Mouse (Mus musculus) thymus, postnatal 4 days (tissue): Measurements from ENCODE around the gene Mgmt.

Experiments used
- DNase-seq: peaks from one replicate; pipeline ENCODE4 v3.0.0; 2021

Mgmt gene

DNA sequence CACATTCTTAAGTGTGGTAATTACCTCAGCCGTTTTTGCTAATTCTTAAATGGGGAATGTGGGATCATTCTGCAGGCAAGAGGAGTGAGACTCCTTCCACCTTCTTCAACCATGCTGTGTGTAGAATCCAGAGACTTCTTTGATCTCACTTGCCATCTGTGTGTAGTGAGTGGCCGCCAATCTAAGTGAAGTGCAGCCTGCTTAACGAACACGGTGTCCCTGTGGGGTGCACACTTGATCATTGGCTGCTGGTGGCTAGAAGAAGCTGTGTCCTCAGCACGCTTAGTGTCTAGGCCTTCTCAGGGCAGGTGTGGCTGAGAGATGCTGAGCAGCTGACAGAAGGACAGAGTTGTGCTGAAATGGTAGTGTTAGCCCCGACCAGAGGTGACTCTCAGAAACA is 113.9 kb downstream of the Mgmt start:
- DNase-seq: no peak

DNA sequence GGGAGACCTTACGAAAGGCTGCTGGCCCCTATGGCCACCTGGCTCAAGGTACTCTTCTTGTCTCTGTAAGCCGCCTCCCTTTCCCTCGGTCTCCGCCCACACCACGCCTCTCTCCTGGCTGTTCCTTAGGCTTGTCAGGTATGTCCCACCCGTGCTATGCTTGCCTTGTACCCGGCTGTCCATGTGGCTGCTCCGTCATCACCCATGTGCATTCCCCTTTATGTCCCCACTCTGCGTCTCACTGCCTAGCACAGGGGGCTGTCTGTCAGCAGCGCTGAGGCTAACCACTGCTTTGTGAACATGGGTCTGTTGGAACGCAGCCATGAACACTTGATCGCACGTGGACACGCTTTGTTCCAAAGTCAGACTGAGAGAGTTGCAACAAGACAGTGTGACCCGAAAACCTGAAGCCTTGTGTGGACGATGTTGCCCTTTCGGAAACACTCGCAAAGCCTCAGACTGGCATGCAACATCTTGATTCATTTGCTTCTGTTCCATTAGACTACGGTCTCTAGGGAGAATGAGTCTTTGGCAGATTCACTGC is 115.4 kb downstream of the Mgmt start:
- no peak for DNase-seq

DNA sequence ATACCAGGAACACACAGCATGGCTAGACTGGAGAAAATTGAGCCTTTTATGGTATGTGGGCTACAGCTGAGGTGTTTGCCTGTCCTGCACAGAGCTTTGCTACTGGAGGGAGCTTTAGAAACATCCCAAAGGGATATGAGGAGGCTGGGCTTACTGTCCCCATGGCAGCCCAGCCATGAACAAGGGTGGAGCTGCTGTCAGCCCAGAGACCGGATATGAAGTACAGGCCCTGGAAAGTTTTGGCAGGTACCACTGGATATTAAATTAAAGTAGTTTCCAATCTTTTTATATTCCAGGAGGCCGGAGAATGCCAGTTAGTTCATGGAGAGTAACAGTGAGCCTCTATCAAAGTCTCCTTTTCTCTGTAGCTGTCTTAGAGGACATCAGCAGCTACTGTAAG is 116.0 kb downstream of the Mgmt start:
- no peak for DNase-seq

DNA sequence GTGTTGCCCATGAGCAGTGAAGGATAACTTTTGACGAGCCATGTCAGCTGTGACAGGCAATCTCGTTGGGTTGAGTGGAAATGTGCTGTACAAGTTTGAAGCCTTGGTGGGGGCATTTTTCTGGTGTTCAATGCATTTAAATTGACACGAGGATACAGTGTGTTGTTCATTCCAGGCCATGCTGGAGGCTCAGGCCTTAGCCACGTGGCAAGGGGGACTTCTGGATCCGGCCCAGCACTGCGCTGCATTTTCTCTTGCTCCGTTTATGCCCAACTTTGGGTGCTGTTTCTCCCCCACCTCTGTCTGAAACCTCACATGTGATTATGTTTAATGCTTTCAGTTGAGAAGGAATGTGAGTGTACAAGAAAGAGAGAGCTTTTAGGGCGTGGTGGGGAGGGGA is 118.3 kb downstream of the Mgmt start:
- DNase-seq: no peak

DNA sequence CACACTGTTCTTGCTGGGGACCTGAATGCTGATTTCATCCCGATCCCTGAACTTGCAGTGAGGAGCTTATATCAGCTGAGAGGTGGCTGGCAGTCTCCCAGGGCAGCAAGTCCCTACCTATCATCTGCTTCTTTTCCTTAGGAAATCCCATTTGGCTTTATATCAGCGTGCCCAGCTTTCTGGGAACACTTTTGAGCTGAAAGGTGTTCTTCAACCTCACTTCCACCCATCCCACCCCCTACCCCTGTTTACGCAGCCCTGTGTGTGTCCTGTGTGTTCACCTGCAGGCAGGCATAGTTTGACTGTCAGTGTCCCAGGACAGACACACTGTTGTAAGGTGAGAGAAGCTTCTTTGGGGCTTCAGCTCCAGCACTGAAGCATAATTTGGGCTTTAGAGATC is 119.0 kb downstream of the Mgmt start:
- no peak for DNase-seq

DNA sequence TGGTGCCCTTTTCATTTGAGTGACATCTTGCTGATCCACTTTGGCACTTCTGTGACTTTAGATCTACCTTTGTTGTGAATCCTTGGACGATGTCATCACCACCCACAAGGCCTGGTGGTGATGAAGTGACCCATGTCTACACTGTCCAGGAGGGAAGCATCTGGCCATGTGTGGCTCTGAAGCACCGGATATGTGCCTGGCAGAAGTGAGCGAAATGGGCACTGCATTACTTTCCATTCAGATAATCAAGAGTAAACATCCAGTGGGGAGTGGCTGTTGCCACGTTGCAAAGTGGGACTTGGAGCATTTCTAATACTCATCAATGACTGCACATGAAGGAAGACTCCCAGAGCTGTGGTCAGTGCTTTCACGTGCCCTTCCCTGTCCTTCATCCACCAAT is 124.2 kb downstream of the Mgmt start:
- no peak for DNase-seq

DNA sequence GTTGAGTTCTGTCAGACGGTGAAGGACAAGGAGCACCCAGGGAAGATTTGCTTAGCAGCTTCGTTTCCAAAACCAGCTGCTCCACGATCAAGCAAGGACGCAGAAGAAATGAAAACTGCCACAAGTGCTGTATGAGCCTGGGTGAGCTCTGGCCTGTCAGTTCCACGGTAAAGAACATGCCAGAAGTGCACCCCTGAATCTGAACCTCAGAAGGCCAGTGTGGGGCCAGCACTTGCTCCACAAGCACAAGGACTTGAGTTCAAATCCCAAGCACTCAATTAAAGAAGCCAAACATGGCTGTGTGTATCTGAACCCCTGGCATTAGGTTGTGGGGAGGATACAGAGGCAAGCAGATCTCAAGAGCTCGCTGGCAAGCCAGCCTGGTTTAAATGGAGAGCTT is 125.8 kb downstream of the Mgmt start:
- no peak for DNase-seq

DNA sequence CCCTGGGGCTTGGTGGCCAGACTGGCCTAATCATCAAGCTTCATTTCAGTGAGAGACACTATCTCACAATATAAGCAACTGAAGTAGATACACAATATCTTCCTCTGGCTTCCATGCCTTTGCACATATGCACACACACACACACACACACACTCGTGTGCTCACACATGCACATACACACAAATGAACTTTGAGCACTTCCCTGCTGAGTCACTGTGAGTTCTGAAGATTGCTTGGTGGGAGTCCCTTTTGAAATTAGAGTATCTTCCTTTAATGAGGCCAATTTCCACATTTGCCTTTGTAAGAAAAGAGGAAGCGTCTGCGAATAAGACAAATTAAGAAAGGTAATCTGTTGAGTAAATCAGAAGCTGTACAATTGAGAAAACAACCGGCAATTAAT is 136.4 kb downstream of the Mgmt start:
- no peak for DNase-seq

DNA sequence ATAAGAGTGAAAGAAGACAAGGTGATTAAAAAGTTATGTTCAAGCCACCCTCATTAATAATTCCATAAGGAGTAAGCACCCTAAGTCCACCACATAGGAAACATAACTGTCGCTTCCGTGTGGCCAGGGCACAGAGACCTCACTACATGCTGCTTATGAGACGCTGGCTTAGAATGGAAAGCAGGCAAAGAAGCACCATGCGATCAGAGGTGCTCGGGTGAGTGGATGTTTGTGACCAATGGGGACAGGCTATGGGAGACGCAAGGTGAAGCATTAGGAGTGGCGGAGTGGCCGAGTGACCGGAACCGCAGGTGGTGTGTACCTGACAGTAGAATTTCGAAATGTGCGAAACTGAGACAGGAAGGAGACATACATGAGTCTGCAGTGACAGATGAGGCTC is 138.8 kb downstream of the Mgmt start:
- DNase-seq: no peak

DNA sequence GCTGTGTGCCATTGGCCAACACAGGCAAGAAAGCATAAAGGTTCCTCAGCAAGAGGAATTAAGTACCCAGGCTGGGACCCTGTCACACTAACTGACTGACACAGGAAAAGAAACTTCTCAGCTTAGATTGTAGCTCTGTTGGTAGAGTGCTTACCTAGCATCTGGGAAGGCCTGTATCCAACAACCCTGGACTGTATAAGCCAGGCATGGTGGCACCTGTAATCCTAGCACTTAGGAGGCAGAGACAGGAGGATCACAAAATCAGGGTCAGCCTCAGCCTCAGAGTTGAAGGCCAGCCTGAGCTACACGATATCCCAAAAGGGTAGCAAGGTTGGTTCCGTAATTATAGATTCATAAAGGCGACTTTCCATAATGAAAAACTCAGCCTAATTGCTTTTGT is 140.6 kb downstream of the Mgmt start:
- no peak for DNase-seq

DNA sequence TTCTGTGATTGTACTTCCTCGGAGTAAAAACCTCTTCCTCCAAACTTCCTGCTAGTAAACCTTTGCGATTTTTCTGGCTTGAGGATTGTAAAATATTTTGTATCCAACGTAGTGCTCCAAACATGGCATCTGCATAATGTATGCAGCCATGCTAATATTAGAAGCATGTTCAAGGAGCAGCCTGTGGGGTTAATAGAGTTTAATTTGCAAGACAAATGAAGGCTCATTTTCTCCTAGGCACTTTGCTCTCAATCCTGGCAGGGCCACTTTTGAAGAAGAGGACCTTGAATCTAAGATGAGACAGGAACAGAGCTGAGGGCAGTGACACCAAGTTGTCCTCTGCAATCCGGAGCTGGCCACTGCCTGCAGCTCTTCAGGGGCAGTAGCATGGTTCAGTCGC is 141.5 kb downstream of the Mgmt start:
- DNase-seq: no peak

DNA sequence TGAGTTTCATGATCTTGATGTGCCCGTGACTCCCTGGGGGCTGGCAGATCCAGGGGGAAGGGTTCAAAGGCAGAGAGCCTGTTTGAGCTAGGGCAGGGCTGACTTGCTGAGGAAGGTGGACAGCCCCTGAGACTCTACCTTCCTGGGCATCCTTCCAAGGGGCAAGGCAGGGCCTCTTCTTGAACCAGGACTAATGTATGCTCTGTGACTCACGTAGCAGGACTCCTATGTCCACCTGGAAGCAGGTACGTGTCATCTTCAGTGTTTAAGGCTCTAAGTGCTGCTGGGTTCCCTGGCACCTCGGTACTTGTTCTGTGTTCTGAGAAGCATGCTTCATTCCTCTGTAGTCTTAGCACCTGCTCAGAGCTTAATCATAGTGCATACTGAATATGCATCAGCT is 143.1 kb downstream of the Mgmt start:
- DNase-seq: no peak

DNA sequence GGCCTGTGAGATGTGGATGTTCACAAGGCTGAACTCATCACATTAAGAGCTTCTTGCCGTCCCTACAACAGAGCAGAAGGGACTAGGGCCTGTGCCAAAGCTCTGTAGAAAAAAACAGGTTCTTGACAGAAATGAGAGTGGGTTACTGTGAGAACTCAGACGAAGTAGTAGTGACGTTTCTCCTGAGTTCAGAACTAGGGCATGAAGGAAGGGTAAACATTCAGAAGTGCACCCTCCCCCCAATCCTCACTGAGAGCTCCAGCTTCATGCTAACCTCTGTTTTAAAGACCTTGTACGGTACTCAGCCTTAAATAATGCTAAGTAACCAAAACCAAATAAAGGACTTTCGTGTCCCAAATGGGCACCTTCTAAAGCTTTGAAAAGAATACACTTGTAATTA is 143.5 kb downstream of the Mgmt start:
- DNase-seq: no peak

DNA sequence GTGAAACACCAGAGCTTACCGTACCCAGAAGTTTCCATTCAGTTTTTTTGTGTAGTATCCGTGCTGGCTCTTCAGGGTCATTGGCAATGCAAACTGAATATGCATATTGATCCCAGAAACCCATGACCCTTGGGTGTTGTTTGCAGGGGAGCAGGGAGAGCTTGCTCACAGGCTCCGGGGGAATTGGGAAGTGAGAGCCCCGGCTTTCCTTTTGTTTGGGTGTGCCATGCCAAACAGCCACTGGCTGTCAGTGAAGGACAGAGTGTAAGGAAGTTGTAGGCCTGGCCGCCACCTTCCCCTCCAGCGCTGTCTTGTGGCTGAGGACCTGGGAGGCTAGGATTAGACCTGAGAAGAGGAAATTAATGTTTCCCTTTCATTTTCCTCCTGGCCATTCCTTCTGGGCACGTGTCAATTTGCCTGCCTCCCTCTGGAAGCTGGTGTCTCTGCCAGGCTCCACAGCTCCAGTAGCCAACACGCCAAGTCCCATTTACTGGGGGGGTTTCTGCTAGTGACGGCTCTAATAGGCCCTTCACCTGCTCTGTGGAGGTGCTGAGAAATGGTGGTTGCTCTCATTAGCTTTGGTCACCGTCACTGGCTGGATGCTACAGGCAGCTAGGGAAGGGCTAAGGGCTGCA is 144.0 kb downstream of the Mgmt start:
- DNase-seq: no peak

DNA sequence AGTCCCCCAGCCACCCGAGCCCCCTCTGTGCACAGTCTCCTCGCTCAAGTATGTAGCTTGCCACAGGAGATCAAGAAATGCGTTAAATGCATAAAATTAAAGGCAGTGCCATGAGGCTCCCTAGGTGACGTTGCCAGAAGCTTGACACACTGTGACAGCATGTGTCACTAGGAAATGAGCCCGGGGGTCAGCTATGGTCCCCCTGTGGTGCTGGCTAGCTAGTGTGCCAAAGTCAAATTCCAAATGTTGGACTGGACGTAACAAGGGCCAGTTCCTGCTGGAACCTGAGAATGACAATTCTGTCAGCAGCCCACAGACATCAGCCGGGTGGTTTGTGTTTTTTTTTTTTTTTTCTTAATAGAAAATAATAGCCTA is 144.5 kb downstream of the Mgmt start:
- DNase-seq: no peak

DNA sequence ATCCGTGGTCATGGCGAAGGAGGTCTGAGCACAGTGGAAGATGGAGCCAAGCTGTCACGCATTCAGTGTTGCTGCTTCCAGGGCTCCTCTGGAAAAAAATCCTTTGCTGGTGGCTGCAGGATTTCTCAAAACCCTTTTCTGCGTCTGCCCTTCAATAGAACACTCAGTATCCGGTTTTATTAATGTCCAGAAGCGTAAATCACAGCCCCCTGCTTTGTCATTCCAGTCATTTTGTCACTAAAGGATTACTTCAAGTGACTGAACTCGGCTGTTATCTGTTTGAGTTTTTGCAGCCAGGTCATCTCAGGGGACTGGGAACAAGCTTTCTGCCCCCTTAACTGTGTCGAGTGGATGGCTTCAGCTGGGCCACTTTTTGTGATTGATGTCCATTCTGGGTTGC is 146.2 kb downstream of the Mgmt start:
- DNase-seq: no peak

DNA sequence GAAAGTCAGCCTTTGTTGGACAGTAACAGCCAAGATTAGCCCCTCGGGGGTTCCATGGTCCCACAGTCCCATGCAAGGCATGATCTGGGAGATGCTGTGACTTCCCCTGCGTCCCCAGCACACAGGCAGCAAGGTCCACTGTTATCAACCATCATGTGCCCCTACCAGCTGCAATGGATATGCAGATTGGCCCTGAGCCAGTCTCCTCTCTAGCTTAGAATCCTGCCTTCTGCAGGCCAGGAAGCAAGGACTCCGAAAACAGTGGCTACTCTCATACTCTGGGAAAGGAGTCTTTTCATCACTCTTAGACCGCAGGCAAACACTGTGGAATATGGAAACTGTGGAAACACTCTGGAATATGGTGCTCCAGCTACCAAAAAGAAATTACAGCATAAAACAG is 152.5 kb downstream of the Mgmt start:
- no peak for DNase-seq

DNA sequence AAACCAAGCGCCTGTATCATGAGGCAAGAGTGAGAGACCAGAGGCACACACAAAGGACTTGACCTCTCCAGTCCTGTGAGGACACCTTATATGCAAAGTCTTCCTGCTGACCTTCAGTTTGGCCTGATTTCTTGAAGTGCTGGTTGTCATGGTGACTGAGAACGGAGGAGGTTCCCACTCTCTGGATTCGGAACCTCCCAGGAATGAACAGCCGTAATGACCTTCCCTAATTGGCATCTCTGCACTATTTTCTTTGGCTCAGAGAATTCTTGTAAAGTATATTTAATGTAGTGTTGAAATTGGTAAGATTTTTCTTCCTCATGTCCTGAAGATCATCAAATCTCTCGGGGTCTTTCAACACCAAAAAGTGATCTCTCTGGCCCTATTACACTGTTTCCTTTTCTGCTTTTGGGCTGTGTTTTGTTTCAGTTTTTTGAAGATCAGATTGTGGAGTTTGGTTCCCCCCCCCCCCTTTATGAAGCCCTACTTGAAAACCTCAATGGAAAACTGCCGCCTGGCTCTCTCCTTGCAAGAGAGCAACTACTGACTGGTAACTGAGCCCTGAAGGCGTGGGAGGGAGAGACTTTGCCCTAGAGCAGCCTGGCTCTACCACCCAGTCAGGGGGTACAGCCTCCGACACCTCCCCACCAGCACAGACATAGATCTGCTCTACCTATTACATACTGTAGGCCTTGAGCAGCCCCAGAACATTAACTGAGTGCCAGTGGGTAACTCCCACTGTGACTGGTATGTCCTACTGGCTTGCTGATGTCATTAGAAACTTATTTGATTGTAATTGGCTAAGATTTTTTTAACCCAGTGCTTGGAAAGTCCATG is 153.9 kb downstream of the Mgmt start:
- DNase-seq: no peak

DNA sequence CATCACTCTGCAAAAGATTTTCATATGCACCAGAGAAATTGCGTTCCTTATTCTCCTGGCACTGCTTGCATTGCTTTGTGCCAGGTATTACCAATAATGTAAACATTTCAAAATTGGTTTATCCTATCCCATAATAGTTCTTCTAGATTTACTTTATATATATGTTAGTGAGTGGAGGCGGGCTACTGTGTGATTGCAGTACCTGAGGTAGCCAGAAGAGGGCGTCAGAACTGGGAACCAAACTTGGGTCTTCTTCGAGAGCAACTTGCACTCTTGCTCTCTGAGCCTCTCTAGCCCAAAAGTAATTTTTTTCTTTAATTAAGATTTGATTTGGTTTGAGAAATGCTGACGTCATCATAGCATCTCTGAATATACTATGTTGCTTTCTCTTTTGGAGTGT is 159.9 kb downstream of the Mgmt start:
- peak; percentile 40 for DNase-seq

DNA sequence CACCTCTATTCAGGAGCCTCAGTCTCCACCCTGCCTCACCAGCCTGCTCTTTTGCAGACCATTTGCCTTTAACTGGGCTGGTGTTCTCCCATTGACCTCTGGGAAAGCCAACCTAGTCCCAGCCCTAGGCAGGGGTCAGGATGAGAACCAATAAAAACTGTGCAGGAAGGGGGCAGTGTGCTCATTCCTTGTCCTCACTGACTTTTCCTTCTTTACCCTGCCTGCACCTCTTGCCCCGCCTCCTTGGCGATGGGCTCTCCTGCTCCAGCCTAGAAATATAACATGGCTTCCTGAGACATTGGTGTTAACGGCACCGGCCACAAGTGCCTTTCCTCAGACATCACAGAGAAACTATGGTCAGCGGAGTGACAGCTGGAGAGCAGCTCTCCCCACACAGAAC is 161.7 kb downstream of the Mgmt start:
- no peak for DNase-seq

DNA sequence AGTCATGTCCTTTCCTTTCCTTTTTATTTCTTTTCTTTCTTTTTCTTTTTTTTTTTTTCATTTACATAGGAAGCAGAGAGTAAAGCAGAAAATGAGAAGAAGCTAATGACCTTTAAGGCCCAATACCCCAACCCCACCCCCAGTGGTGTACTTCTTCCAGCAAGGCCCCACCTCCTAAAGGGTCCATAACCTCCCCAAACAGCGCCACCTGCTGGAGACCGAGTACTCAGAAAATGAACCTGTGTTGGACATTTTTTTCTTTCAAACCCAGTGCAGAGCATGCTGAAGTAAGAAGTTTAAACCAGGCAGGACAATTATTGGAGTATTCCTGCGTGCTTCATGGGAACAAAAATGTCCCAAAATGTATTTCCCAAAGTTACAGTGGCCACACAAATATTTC is 166.1 kb downstream of the Mgmt start:
- peak; percentile 56 for DNase-seq

DNA sequence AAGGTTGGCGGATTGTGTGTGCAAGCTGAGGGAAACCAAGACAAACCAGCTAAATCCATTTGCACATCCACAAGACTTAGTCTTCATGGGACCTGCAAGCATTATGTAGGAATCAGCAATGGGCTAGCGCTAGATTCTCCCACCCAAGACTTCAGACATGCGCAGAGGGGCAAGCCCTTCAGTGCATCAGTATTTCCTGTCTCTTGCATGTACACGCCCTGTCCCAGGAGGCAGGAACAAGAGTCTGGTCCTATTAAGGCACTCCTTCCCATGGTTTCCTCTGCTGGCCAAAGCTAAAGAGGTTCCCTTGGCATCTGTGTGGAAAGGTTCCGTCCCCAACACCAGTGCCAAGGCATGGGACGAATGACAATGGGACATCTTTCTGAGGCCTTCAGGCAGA is 166.7 kb downstream of the Mgmt start:
- no peak for DNase-seq

DNA sequence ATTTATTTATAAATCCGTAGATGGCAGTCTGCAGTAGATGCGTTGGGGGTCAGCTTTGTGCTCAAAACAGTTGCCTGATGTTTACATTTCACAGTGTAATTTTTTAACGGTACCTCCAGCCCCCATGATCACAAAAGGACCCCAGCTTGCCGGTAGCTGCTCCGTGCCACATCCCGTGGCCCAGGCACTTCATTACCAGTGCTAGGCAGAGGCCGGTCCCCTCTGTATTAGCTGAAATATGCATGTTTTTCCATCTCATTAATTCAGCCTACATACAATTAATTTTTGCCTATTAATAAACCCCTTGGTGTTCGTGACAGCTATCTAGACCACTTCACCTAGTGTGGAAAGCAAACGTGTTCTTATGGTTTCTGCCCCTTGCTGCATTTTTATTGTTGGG is 169.8 kb downstream of the Mgmt start:
- no peak for DNase-seq

DNA sequence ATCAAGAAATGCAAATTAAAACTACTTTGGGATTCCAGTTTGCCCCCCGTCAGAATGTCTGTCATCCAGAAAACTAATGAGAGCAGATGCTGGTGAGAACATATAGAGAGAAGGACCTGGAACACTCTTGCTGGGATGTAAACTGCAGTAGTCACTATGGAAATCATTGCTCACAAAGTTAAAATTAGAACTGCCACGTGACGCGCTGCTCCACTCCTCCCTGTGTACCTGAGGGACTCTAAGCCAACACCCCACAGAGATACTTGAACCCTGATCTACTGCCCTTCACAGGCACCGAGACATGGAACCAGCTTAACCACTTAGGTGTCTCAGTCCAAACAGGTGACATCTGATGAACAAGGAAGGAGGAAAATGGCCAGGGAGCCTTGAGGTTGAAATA is 171.0 kb downstream of the Mgmt start:
- no peak for DNase-seq

DNA sequence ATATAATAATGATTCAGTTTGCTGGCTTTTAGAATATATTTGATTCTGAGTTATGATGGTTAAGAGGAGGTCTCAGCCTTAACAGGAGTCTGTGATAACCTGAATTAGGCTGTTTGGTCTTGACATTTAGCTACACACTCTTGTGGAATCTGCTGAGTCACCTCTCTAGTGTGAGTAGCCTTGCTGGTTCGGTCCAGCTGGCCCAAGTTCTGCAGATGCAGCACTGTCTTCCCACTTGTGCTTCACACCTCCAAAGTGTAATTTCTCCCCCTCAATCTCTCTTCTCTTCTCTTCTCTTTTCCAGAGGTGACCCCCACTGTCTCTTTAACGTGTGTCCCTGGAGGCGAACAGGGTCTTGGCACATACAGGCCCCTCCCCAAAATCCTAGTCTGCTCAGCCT is 171.8 kb downstream of the Mgmt start:
- no peak for DNase-seq
